Mouse (Mus musculus) leukemia stem cell, adult 10-12 weeks (primary cell): ENCODE data around the gene Mtx2. TPM values are rescaled to one million over a fixed set of nuclear protein-coding genes. Genes with fewer than 3 reads are reported as not detected.

Experiments
- polyA plus RNA-seq: library from polyadenylated mRNA; stranded (reverse); fragments of >175 nt; gene quantifications from 2 replicates; pipeline ENCODE4 v1.2.3, GENCODE M21; 2012; ENCODE audit warnings: low replicate concordance

Mtx2 gene
- 77.9 and 92.5 TPM in 2 replicates for polyA plus RNA-seq

DNA sequence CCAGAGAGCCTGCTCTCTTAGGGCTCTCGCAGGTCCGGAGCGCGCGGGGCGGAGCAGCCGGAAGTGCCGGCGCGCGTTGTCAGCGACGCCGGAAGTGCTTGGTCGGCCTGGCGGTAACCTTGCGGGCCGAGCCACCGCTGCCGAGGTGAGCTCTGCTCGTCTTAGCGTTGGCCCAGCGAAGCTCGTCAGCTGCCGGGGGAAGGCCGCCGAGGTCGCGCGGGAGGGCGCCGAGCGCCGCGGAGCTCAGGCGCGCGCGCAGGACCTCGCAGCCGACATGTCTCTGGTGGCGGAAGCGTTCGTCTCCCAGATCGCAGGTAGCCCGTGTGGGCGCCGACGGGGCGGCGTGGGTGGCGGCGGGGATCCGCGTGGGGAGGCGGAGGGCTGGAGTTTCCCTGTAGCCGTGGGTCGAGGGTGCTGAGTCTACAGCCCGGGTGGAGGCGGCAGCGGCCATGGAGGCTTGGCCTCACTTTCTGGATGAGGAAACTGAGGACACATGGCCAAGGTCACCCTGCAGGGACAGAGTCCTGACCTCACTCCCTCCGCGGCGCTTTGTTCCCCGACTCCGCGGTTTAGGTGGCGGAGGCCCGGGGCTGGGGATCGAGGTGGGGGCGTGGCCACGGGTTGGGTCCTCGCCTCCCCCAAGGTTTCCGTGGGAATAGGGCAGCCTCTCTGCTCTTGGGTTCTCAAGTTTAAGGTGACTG, at the start of gene Mtx2:
Gene Mtx2, plus strand, starts transcription at position 74 of the 701 bp plus-strand sequence.

Other genes starting within 250 kb of the Mtx2 start
- 6.2 and 45.5 TPM in 2 replicates for gene Lnpk, start 246.4 kb upstream of the Mtx2 start, polyA plus RNA-seq
- gene Evx2, start 166.2 kb upstream of the Mtx2 start, polyA plus RNA-seq = not detected in 2 replicates
- gene Hoxd13, start 157.5 kb upstream of the Mtx2 start, polyA plus RNA-seq = not detected in 2 replicates
- not detected in 2 replicates for gene Hoxd12, start 150.8 kb upstream of the Mtx2 start, polyA plus RNA-seq
- not detected in 2 replicates for gene Hoxd11, start 146.2 kb upstream of the Mtx2 start, polyA plus RNA-seq
- gene Hoxd10, start 133.9 kb upstream of the Mtx2 start, polyA plus RNA-seq = not detected in 2 replicates
- 0.14 TPM in 1 of 2 replicates, not detected in the other for gene Hoxd9, start 128.1 kb upstream of the Mtx2 start, polyA plus RNA-seq
- 0.10 and 0.20 TPM in 2 replicates for gene Hoxd8, start 121.2 kb upstream of the Mtx2 start, polyA plus RNA-seq
- not detected in 2 replicates for gene Hoxd3, start 113.9 kb upstream of the Mtx2 start, polyA plus RNA-seq
- gene Hoxd4, start 113.9 kb upstream of the Mtx2 start, polyA plus RNA-seq = not detected in 2 replicates
- not detected in 2 replicates for gene Gm28230, start 99.1 kb upstream of the Mtx2 start, polyA plus RNA-seq
- gene Hoxd1, start 62.8 kb upstream of the Mtx2 start, polyA plus RNA-seq = not detected in 2 replicates